Mouse (Mus musculus) megakaryocyte, embryonic 14.5 days (primary cell): ENCODE data around the gene Pqlc2.

Experiments
- FLI1 ChIP-seq: IDR thresholded peaks from 2 replicates; pipeline ENCODE4 v1.6.1; 2012; ENCODE audit warnings: low read length, inconsistent platforms, mixed read lengths
- GATA1 ChIP-seq: IDR thresholded peaks from 3 replicates; pipeline ENCODE4 v1.6.1; 2012; ENCODE audit warnings: mixed read lengths, low read length, inconsistent platforms, borderline replicate concordance

DNA sequence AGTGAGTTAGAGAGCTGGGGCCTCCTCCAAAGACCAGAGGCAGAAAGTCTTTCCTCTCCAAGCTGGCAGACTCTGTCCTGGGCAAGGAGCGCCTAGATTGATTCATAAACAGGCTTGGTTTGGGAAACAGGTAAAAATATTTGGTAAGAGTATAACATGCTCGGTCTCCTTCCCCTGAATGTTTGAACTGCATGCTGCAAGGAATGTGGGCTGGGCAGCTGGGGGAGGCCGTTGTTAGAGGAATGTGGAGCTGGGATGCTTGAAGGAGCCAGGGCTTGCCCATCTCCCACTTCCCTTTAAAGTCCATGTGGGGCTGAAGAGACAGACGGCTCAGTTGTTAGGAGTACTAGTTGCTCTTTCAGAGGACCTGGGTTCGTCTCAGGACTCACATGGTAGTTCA is 60.5 kb downstream of the Pqlc2 start:
- TF ChIP-seq GATA1 = no peak
- TF ChIP-seq FLI1 = no peak
